Mouse (Mus musculus) midbrain, postnatal 0 days (tissue): ENCODE measurements around the gene Fam71e1. TPM values are rescaled to one million over a fixed set of nuclear protein-coding genes. Genes with fewer than 3 reads are reported as not detected.
A peak's percentile ranks its signal among the peaks of the same experiment; 100 is the strongest.

Experiments used
- ATAC-seq: fragments of 200-750 bp; cut with Nextera tagmentation; 2 replicates; pipeline ENCODE4 v1.8.0; 2017; ENCODE audit warnings: moderate number of reproducible peaks, mild to moderate bottlenecking, moderate TSS enrichment, moderate library complexity; ENCODE audit not compliant: low FRiP score
- DNase-seq: peaks from one replicate; pipeline ENCODE4 v3.0.0-alpha.2; 2015; ENCODE audit warnings: low spot score
- H3K27ac ChIP-seq: fragments of 300-500 bp; sonication (generic); 2 replicates; pipeline ENCODE4 v1.5.1; 2014; ENCODE audit warnings: low read depth, mild to moderate bottlenecking, low read length, mixed read lengths
- H3K27me3 ChIP-seq: fragments of 300-500 bp; sonication (generic); 2 replicates; pipeline ENCODE4 v1.6.1; 2014; ENCODE audit warnings: low read length, control low read depth, mixed read lengths; ENCODE audit not compliant: insufficient read depth
- H3K36me3 ChIP-seq: fragments of 300-500 bp; sonication (generic); 2 replicates; pipeline ENCODE4 v1.6.1; 2014; ENCODE audit warnings: low read length, control low read depth, mixed read lengths; ENCODE audit not compliant: insufficient read depth
- H3K4me1 ChIP-seq: fragments of 300-500 bp; sonication (generic); 2 replicates; pipeline ENCODE4 v1.6.1; 2014; ENCODE audit warnings: mild to moderate bottlenecking, control low read depth, antibody characterized with exemption, low read length, mixed read lengths; ENCODE audit not compliant: insufficient read depth
- H3K4me2 ChIP-seq: fragments of 300-500 bp; sonication (generic); 2 replicates; pipeline ENCODE4 v1.6.1; 2014; ENCODE audit warnings: low read depth, mild to moderate bottlenecking, low read length, mixed read lengths; ENCODE audit not compliant: poor library complexity, severe bottlenecking
- H3K4me3 ChIP-seq: fragments of 300-500 bp; sonication (generic); 2 replicates; pipeline ENCODE4 v1.5.1; 2014; ENCODE audit warnings: low read depth, mild to moderate bottlenecking, low read length, moderate library complexity
- H3K9ac ChIP-seq: fragments of 300-500 bp; sonication (generic); replicated peaks from 2 replicates; pipeline ENCODE4 v1.6.1; 2014; ENCODE audit warnings: mild to moderate bottlenecking, low read length, moderate library complexity, mixed read lengths; ENCODE audit not compliant: poor library complexity, severe bottlenecking
- H3K9me3 ChIP-seq: fragments of 300-500 bp; sonication (generic); 2 replicates; pipeline ENCODE4 v1.6.1; 2016; ENCODE audit warnings: low read length, control low read depth
- CTCF ChIP-seq: IDR thresholded peaks from 2 replicates; pipeline ENCODE4 v1.5.1; 2016; ENCODE audit warnings: antibody characterized with exemption, mild to moderate bottlenecking
- WGBS: fragments of 180-500 bp; shearing (Covaris S2); extraction: QIAGEN DNeasy Blood & Tissue Kit; methylation state at CpG from one replicate; pipeline ENCODE4 v1.1.7; 2014; 5-methylcytosine and 5-hydroxymethylcytosine counted together
- polyA plus RNA-seq: library from polyadenylated mRNA; unstranded; fragments of >200 nt; fragmentation: Nextera tagmentation; extraction: Ambion mirVana; gene quantifications from 2 replicates; pipeline ENCODE4 v1.2.1, GENCODE M21; 2015
- total RNA-seq: library from RNA; depleted of rRNA; stranded (reverse); fragments of >200 nt; gene quantifications from 2 replicates; pipeline ENCODE4 v1.2.3, GENCODE M21; 2014

Gene Fam71e1
- total and polyA plus RNA-seq, 2 experiments from 2014 or later = 18.5 to 27.7 TPM

DNA sequence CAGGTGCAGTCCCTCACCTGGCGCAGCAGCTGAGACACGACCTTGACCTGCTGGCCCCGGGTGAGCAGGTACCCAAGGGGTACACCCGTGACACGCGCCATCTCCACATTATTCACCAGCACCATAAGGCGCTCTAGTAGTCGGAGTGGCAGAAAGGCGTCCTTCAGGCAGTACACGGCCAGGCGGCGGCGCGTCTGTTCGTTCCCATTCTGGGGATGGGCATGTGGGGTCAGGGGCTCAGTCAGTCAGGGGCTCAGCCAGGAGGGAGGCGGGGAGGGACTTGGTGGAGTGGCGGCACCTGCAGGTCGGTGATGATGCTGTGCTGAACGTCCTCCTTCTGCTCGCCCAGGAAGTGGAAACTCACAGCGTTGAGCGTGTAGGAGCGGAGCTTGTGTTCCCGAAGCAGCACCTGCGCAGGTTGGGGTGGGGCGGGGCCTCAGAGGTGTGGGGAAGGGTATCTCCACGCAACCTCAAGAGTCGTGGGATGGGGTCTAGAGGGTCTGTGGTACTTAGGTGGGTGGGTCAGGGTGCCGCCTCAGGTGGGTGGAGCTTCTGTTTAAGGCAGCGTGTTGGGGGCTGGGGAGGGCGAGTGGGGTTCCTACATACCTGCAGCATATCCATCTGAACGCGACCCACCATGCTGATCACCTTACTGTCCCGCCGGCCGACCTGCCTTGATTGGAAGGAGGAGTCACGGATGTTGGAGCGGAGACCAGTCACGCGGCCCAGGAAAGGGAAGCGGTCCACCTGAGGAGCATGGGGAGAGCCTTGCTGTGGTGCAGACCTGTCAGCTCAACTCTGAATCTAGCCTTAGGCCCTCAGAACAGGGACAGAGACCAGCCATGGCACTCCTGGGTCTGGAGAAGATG is 42.6 kb downstream of the Fam71e1 start:
- 92% methylated on average over 41 of the region's 41 CpGs for WGBS

DNA sequence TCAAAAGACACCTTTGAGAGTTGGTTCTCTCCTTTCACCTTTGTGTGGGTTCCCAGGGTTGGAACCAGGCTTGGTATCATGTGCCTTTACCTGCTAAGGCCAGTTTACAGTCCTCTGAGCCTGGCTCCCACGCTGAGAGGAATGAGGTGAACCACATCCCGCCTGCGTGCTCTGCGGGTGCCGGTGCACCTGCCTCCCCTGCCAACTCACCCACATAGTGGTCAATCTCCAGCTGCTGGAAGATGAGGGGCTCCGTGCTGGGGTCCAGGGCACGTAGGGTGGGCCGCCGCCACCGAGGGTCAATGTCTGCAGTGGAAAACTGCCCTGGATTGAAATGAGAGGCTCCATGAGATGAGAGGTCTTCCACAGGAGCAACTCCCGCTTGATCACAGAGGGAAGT is 46.2 kb downstream of the Fam71e1 start:
- Histone ChIP-seq H3K4me3 (no peak overlapping the region), H3K27me3 (no peaks in the 10 kb centered on the region), H3K27ac (no peak overlapping the region), H3K36me3 (peaks cover 19% of the 10 kb centered on the region), H3K4me2 (no peak overlapping the region), H3K9ac (no peak overlapping the region), H3K9me3 (no peaks in the 10 kb centered on the region), H3K4me1 (no peaks in the 10 kb centered on the region)
- DNase-seq = no peak
- TF ChIP-seq CTCF = no peak
- WGBS = 96% methylated on average over 11 of the region's 11 CpGs
- no peak for ATAC-seq

More for the DNA sequence above, 42.6 kb downstream of the Fam71e1 start:
- H3K9me3 ChIP-seq = no peaks in the 10 kb centered on the region
- H3K4me2 ChIP-seq = no peak overlapping the region
- no peak overlapping the region for H3K4me3 ChIP-seq
- H3K36me3 ChIP-seq = peaks cover 19% of the 10 kb centered on the region
- no peak for TF ChIP-seq CTCF
- ATAC-seq (peak; percentile 21; the same call in 1 of the 2 replicates), DNase-seq (no peak)
- no peaks in the 10 kb centered on the region for H3K27me3 ChIP-seq
- no peak overlapping the region for H3K27ac ChIP-seq
- H3K4me1 ChIP-seq = no peaks in the 10 kb centered on the region
- H3K9ac ChIP-seq = no peak overlapping the region

DNA sequence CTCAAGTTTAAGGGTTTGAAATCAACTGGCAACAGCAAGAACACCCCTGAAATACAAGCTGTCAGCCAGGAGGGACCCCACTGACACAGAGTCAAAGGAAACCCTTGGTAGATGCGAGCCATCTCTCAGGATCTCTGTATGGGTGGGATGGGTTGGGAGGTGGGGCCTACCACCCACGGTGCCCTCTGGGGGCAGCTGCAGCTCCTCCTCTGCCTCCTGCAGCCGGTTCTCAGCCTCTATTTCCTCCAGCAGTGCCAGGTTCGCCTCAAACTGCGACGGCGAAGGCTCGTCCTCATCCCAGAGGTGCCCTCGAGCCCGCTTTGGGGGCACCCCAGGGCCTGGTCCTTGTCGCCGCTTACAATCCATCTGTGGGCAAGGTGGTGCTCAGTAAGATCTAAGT is 46.7 kb downstream of the Fam71e1 start:
- ATAC-seq (no peak), DNase-seq (no peak)
- no peaks in the 10 kb centered on the region for H3K9me3 ChIP-seq
- H3K4me3 ChIP-seq = no peak overlapping the region
- H3K36me3 ChIP-seq = peaks cover 19% of the 10 kb centered on the region
- no peak overlapping the region for H3K4me2 ChIP-seq
- H3K4me1 ChIP-seq = 0 out of 2 replicates have a peak, but pooled peaks cover 5% of the 10 kb centered on the region
- WGBS = 77% methylated on average over 12 of the region's 12 CpGs
- no peak for TF ChIP-seq CTCF
- no peak overlapping the region for H3K9ac ChIP-seq
- no peak overlapping the region for H3K27ac ChIP-seq
- no peaks in the 10 kb centered on the region for H3K27me3 ChIP-seq

DNA sequence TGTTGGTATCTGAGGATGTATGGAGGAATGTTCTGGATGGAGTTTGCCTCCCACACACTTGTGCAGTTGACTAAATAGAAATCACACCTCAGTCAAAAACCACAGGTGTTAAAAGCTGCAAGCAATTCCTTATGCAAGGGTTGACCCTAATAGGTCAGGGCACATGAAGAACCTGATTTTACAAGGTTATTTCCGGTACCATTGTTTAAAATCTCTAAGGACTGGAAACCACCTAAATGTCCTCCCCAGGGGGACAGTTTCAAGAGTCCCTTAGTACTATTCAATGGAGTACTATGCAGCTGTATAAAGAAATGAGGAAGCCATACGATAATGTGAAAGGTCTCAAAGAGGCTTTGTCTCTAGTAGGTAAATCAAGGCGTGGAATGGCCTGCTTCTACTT is 49.9 kb downstream of the Fam71e1 start:
- H3K4me2 ChIP-seq = no peak overlapping the region
- no peaks in the 10 kb centered on the region for H3K9me3 ChIP-seq
- H3K27ac ChIP-seq = no peak overlapping the region
- H3K4me1 ChIP-seq = 0 out of 2 replicates have a peak, but pooled peaks cover 8% of the 10 kb centered on the region
- WGBS = 96% methylated on average over 3 of the region's 3 CpGs
- no peak overlapping the region for H3K9ac ChIP-seq
- peaks cover 19% of the 10 kb centered on the region for H3K36me3 ChIP-seq
- ATAC-seq (no peak), DNase-seq (no peak)
- no peaks in the 10 kb centered on the region for H3K27me3 ChIP-seq
- TF ChIP-seq CTCF = no peak
- H3K4me3 ChIP-seq = no peak overlapping the region

- 0 out of 2 replicates have a peak, but pooled peaks cover 8% of the 10 kb centered on the region for H3K4me1 ChIP-seq
- WGBS = 96% methylated on average over 13 of the region's 13 CpGs
- H3K27ac ChIP-seq = no peak overlapping the region
- DNase-seq (no peak), ATAC-seq (no peak)
- no peak overlapping the region for H3K4me2 ChIP-seq
- H3K4me3 ChIP-seq = no peak overlapping the region
- H3K27me3 ChIP-seq = no peaks in the 10 kb centered on the region
- H3K9me3 ChIP-seq = no peaks in the 10 kb centered on the region
- no peak for TF ChIP-seq CTCF
- no peak overlapping the region for H3K9ac ChIP-seq
- peaks cover 23% of the 10 kb centered on the region for H3K36me3 ChIP-seq
Observed at GRCm38 (mm10) chr7:44547041-44547440, 50.7 kb downstream of the Fam71e1 start.

DNA sequence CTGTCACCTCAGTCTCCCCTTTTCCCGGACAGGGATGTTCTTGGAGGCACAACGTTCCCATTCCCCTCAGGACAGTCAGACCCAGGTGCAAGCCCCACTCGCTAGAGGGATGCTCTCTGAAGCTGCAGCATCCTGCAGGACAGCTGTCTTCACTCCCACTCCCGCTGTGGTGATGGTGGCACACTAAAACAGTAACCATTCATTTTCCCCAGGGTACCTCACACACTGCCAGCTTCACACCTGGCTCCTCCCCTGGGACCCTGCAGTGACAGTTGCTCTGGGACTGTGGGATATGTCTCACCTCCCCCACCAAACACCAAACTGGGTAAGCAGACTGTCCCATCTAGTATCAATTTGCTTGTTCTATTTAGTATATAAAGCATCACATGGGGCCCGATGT is 51.3 kb downstream of the Fam71e1 start:
- no peak overlapping the region for H3K9ac ChIP-seq

More for the DNA sequence above, 51.3 kb downstream of the Fam71e1 start:
- DNase-seq (no peak), ATAC-seq (no peak)
- Histone ChIP-seq H3K36me3 (peaks cover 19% of the 10 kb centered on the region), H3K27ac (no peak overlapping the region), H3K4me1 (0 out of 2 replicates have a peak, but pooled peaks cover 10% of the 10 kb centered on the region), H3K4me3 (peak overlapping the region; percentile 50; the same call in 1 of the 2 replicates), H3K27me3 (no peaks in the 10 kb centered on the region), H3K9me3 (no peaks in the 10 kb centered on the region), H3K4me2 (peak overlapping the region; percentile 94)
- TF ChIP-seq CTCF = no peak
- WGBS = 19% methylated on average over 5 of the region's 5 CpGs
